ENCODE assay signal across 8 mouse cellular contexts in the genomic region with DNA sequence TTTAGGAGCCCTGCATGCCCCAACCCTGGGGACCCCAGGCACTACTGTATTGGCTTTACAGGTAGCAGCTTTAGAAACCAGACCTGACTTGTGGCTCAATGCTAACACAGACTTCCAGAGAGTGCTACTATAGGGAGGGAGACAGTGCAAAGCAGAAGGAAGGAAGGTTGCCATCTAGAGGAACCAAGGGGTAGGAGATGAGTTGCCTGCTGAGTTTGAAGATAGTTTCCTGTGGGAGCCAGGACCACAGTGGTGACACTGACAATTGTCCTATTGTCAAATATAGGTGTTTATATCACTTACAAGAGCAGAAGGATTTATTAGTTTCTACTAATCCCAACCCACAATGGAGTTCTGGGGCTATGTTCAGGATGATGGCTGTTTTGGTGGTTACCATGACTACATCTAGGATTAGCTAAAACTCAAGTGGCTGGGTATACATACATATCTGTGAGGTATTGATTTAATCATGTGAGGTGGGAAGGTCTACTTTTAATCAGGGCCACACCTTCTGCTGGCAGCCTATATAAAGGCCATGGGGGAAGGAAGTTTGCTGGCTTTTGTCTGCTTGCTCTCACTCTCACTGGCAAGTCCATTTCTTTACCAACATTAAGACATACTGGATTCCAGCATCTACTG. TPM values are rescaled to one million over a fixed set of nuclear protein-coding genes. Genes with fewer than 3 reads are reported as not detected.
A peak's percentile ranks its signal among the peaks of the same experiment; 100 is the strongest.
DNase-seq lines count a peak whose midpoint lies in the region; ATAC-seq and TF ChIP-seq lines count a peak whose summit lies in the region.

No protein-coding gene starts in this region.

- no peak overlapping the region for H3K4me2 ChIP-seq in neural tube, embryonic 14.5 days (ENCODE audit: low read depth, low read length)

- H3K27ac ChIP-seq in gastrocnemius, adult 2 months: no peak overlapping the region
- no peak overlapping the region for H3K27ac ChIP-seq in neural tube, embryonic 14.5 days (ENCODE audit: low read depth, low read length)

- no peaks in the 10 kb centered on the region for H3K36me3 ChIP-seq in neural tube, embryonic 14.5 days (ENCODE audit: control insufficient read depth, insufficient read depth, low read length)

- no peak for DNase-seq in gastrocnemius, adult 2 months
- DNase-seq in gastrocnemius, postnatal 10 days: no peak
- DNase-seq in neural tube, embryonic 10.5 days (ENCODE audit: extremely low spot score, low spot score): no peak
- DNase-seq in lung, adult 2 months: no peak
- peak; percentile 70 for DNase-seq in thymus, postnatal 0 days (ENCODE audit: low spot score)
- no peak for DNase-seq in c-Kit-positive CD71-positive TER-119-positive erythroid progenitor cells, embryonic 14.5 days (ENCODE audit: low spot score)

- no peak overlapping the region for H3K9ac ChIP-seq in neural tube, embryonic 14.5 days (replicated peaks; ENCODE audit: low read depth, low read length)

- no peaks in the 10 kb centered on the region for H3K27me3 ChIP-seq in neural tube, embryonic 14.5 days (ENCODE audit: control insufficient read depth, insufficient read depth, low read length)

- ATAC-seq in neural tube, embryonic 14.5 days (ENCODE audit: low read depth): peak; percentile 56
- ATAC-seq in activated CD4-positive, CD25-positive, alpha-beta regulatory T cell, adult 4 months: peak; percentile 82

- intact Hi-C loops in gastrocnemius, adult 2 months (cut with DNase I): loop anchor here (2.0 to 5.0 kb wide), 2 partner anchors 82 to 166 kb away; a partner anchor contains a TSS

- TF ChIP-seq POLR2A in lung, adult 2 months (IDR thresholded peaks at IDR 0.05; ENCODE audit: borderline replicate concordance, extremely low read depth, low read depth, low read length): no peak

- no peaks in the 10 kb centered on the region for H3K9me3 ChIP-seq in neural tube, embryonic 14.5 days (ENCODE audit: control insufficient read depth, low read length)

- TF ChIP-seq CTCF in gastrocnemius, adult 2 months (IDR thresholded peaks at IDR 0.05): peak; percentile 68
- peak; percentile 34; the same call in 1 of the 2 replicates for TF ChIP-seq CTCF in lung, adult 2 months (IDR thresholded peaks at IDR 0.05; ENCODE audit: insufficient read depth, low read length)

- H3K4me1 ChIP-seq in neural tube, embryonic 14.5 days (ENCODE audit: control insufficient read depth, insufficient read depth, low read length): no peaks in the 10 kb centered on the region
- no peaks in the 10 kb centered on the region for H3K4me1 ChIP-seq in lung, adult 2 months (ENCODE audit: control insufficient read depth, insufficient read depth, low read length)

- H3K4me3 ChIP-seq in gastrocnemius, adult 2 months: no peak overlapping the region
- H3K4me3 ChIP-seq in neural tube, embryonic 14.5 days (ENCODE audit: low read depth, low read length): no peak overlapping the region
- H3K4me3 ChIP-seq in lung, adult 2 months (replicated peaks; ENCODE audit: extremely low read depth, low read depth, low read length): no peak overlapping the region

RNA-seq across cellular contexts. Expression of a gene that starts 20.1 kb away (rescaled TPM):
- total RNA-seq in gastrocnemius, adult 2 months (2021): 1 to 10 TPM; 1.3 to 2.6 TPM
- 1 to 10 TPM; 6.1 to 8.7 TPM for total RNA-seq in gastrocnemius, postnatal 10 days (2021)
- polyA plus RNA-seq in neural tube, embryonic 14.5 days (2014; fragmentation: Nextera tagmentation; extraction: Ambion mirVana): 90.7 and 93.2 TPM in 2 replicates
- polyA plus RNA-seq in activated CD4-positive, CD25-positive, alpha-beta regulatory T cell, adult 4 months (2017; shearing (Covaris generic)): 10 to 100 TPM in 1 of 2 experiments, 1 to 10 TPM in 1; 7.9 to 10.2 TPM
- polyA plus RNA-seq in lung, adult 2 months (2012; rRNA removed): 3.5 and 3.6 TPM in 2 replicates
- 11.0 and 14.4 TPM in 2 replicates for polyA plus RNA-seq in thymus, postnatal 0 days (2015; fragmentation: Nextera tagmentation; extraction: Ambion mirVana)

RNA-seq across cellular contexts. Expression of a gene that starts 37.8 kb away (rescaled TPM):
- total RNA-seq in gastrocnemius, adult 2 months (2021): not detected
- total RNA-seq in gastrocnemius, postnatal 10 days (2021): not detected
- 0.11 and 5.6 TPM in 2 replicates for polyA plus RNA-seq in neural tube, embryonic 14.5 days (2014; fragmentation: Nextera tagmentation; extraction: Ambion mirVana)
- not detected for polyA plus RNA-seq in activated CD4-positive, CD25-positive, alpha-beta regulatory T cell, adult 4 months (2017; shearing (Covaris generic))
- 1.8 and 2.0 TPM in 2 replicates for polyA plus RNA-seq in lung, adult 2 months (2012; rRNA removed)
- polyA plus RNA-seq in thymus, postnatal 0 days (2015; fragmentation: Nextera tagmentation; extraction: Ambion mirVana): 2.6 and 2.8 TPM in 2 replicates
